Mouse (Mus musculus) retina, postnatal 7 days (tissue): ENCODE measurements around the gene Ninj1.

ENCODE experiments used
- DNase-seq: peaks from one replicate; pipeline ENCODE4 v3.0.0-alpha.2; 2012; ENCODE audit warnings: low read depth, low spot score

The Ninj1 gene

DNA sequence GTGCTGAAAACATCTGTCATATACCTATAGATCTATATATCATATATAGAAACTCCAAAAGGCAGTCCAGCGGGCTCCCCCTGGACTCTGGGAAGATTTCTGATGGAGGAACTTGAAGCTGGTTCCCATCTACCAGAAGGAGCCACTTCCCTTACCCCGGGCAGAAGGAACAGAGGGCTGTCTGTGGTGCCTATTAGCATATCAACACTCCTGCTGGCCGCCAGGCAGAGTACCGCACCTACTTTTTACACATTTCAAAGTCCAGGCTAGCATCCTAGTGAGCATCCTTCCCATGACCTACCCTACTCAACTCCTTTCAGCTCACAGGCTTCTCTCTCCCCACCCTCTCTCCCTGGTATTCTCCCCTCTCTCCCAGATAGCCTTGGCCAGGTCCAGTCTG is 38.3 kb downstream of the Ninj1 start:
- DNase-seq: no peak

GRCm38 (mm10) chr13:49233792-49234572 is 46.7 kb downstream of the Ninj1 start:
- no peak for DNase-seq

GRCm38 (mm10) chr13:49234711-49235110 is 47.4 kb downstream of the Ninj1 start:
- no peak for DNase-seq

DNA sequence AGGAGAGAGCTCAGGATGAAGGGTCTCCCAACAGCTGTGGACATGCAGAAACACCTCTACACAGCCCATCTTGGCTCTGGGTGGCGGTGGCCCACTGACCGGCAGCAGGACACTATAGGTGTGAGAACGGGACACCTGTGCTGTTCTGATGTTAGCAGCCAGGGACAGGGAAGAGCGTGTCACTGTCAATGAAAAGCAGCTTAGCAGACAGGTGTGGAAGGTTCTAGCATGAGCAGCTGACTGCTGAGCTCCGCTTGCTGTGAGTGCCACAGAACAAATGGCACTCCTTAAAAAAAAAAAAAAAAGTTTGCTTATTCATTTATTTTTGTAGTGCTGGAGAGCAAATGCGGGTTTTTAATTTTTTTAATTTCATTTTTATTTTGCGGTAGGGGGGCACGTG is 50.3 kb downstream of the Ninj1 start:
- no peak for DNase-seq

DNA sequence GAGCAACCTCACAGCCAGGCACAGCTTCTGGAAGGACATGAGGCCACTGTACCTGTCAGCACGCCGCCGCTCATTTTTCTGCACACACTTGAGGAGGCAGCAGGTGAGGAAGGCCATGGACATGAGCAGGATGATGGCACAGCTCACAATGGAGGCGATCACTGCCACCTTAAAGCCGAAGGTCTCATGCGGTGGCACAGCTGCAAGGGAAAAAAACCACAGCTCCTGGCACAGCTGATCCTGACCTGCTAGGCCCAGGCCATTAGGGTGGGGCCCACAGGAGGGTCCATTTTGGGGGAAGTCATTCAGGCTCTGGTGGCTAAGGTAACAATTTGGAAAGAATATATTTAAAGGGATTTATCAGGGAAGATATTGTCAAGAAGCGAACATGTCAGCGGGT is 51.5 kb downstream of the Ninj1 start:
- no peak for DNase-seq

GRCm38 (mm10) chr13:49242321-49243065 is 55.2 kb downstream of the Ninj1 start:
- no peak for DNase-seq

GRCm38 (mm10) chr13:49243492-49243891 is 56.2 kb downstream of the Ninj1 start:
- DNase-seq: no peak

DNA sequence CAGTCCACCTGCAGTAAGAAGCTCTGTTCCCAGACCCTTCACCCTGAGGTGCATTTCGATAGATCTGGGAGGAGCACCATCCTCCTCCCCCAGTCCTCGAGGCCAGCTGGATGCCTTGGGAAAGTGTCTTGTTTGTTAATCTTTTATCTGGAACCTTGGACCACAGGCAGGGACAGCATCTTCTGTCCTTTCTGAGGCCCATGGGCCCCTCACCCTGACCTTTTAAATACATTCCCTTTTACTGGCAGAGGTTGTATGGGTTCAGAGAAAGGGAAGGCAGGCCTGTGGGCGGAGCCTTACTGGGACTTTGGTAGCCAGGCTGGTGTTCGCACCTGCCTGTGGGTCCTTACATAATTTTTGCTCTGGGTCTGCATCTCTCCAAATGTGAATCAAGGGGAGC is 58.0 kb downstream of the Ninj1 start:
- no peak for DNase-seq
